Mouse (Mus musculus): ENCODE results near the gene Vps72. TPM values are rescaled to one million over a fixed set of nuclear protein-coding genes. Genes with fewer than 3 reads are reported as not detected.

Gene Vps72
- total RNA-seq, 2 experiments from 2014 or later, result 36.0 to 40.4 TPM

- DNase-seq, result no peak
Observed at GRCm38 (mm10) chr3:95169996-95170395, 59.2 kb downstream of the Vps72 start.

GRCm38 (mm10) chr3:95171105-95171504, 60.3 kb downstream of the Vps72 start:
- DNase-seq, result no peak

Small RNA genes within 50 kb of the gene (microRNA-seq; reads per million reads assigned to microRNA genes)
- 0 reads per million in 2 experiments for gene Mir8099-1 (ENCODE audit: borderline replicate concordance in 2 of 2)

Other genes with a start within 250 kb of the Vps72 start
- gene Psmb4, start 224.1 kb upstream of the Vps72 start, total RNA-seq (2021), result 100 to 1,000 TPM; 172 to 192 TPM
- 10 to 100 TPM; 10.7 to 15.2 TPM for gene Selenbp1, start 178.0 kb upstream of the Vps72 start, total RNA-seq (2021)
- gene Rfx5, start 156.9 kb upstream of the Vps72 start, total RNA-seq (2021), result 1 to 10 TPM; 3.3 to 6.6 TPM
- gene Pi4kb, start 136.3 kb upstream of the Vps72 start, total RNA-seq (2021), result 10 to 100 TPM; 20.2 to 23.8 TPM
- gene Zfp687, start 95.6 kb upstream of the Vps72 start, total RNA-seq (2021), result 1 to 10 TPM; 8.4 to 8.9 TPM
- 100 to 1,000 TPM; 163 to 181 TPM for gene Psmd4, start 68.4 kb upstream of the Vps72 start, total RNA-seq (2021)
- 10 to 100 TPM; 16.3 to 19.4 TPM for gene Pip5k1a, start 4.1 kb upstream of the Vps72 start, total RNA-seq (2021)
- gene Tmod4, start 13.5 kb downstream of the Vps72 start, total RNA-seq (2021), result 100 to 1,000 TPM; 481 to 623 TPM
- gene Scnm1, start 23.0 kb downstream of the Vps72 start, total RNA-seq (2021), result 10 to 100 TPM; 26.6 to 34.1 TPM
- 1 to 10 TPM; 6.4 to 7.0 TPM for gene Lysmd1, start 23.1 kb downstream of the Vps72 start, total RNA-seq (2021)
- gene Tnfaip8l2, start 31.3 kb downstream of the Vps72 start, total RNA-seq (2021), result under 1 TPM; 0.48 to 0.97 TPM
- 100 to 1,000 TPM in 1 of 2 experiments, 10 to 100 TPM in 1; 98.2 to 101 TPM for gene Sema6c, start 49.4 kb downstream of the Vps72 start, total RNA-seq (2021)
- 1 to 10 TPM; 8.2 to 8.3 TPM for gene Gabpb2, start 106.9 kb downstream of the Vps72 start, total RNA-seq (2021)
- 10 to 100 TPM; 15.5 TPM for gene Cdc42se1, start 117.7 kb downstream of the Vps72 start, total RNA-seq (2021)
- 10 to 100 TPM; 34.4 to 42.4 TPM for gene Mllt11, start 121.1 kb downstream of the Vps72 start, total RNA-seq (2021)
- gene Gm128, start 130.6 kb downstream of the Vps72 start, total RNA-seq (2021), result not detected
- gene Bnipl, start 140.2 kb downstream of the Vps72 start, total RNA-seq (2021), result not detected
- gene Mindy1, start 170.3 kb downstream of the Vps72 start, total RNA-seq (2021), result 10 to 100 TPM; 19.9 to 22.8 TPM
- gene Prune1, start 171.1 kb downstream of the Vps72 start, total RNA-seq (2021), result 10 to 100 TPM; 36.5 to 38.3 TPM
- gene Anxa9, start 196.2 kb downstream of the Vps72 start, total RNA-seq (2021), result under 1 TPM; 0.15 to 0.27 TPM
- gene Cers2, start 203.8 kb downstream of the Vps72 start, total RNA-seq (2021), result 10 to 100 TPM; 20.3 to 21.7 TPM
- 10 to 100 TPM; 10.2 to 11.8 TPM for gene Setdb1, start 246.2 kb downstream of the Vps72 start, total RNA-seq (2021)

Measured in gastrocnemius, postnatal 25 days (tissue).